Mouse (Mus musculus): Measurements from ENCODE around the gene Arl3. TPM values are rescaled to one million over a fixed set of nuclear protein-coding genes. Genes with fewer than 3 reads are reported as not detected.
A peak's percentile ranks its signal among the peaks of the same experiment; 100 is the strongest.

The Arl3 gene
- total RNA-seq, 1 experiment = 39.7 TPM

DNA sequence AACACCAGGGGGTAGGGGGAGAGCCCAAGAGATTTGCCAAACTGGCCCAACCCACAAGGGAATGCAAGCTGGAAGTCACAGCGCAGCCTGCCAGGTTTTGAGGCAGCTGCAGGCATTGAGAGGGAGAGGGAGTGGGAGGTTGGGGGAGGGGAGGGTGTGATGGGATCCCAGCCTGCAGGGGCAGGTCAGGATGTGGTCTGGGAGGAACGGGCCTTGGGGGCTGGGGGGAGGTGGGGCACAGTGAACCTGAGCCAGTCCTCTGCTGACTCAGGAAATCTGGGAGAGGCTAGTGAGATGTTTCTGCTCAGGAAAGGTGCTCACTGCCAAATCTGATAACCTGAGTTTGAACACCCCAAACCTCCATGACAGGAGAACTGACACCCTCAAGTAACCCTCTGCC lies 82.4 kb downstream of the Arl3 start:
- no peak overlapping the region for H3K27ac ChIP-seq (ENCODE audit: insufficient read depth, low read depth, low read length, poor library complexity, severe bottlenecking)
- no peak overlapping the region for H3K9ac ChIP-seq (ENCODE audit: insufficient read depth, low read depth, low read length, poor library complexity, severe bottlenecking)
- peak; percentile 77 for DNase-seq (ENCODE audit: low read depth, low spot score)
- no peaks in the 10 kb centered on the region; the same call in 1 of the 2 replicates for H3K36me3 ChIP-seq (ENCODE audit: control insufficient read depth, insufficient read depth, low read length, poor library complexity, severe bottlenecking)
- H3K4me3 ChIP-seq (ENCODE audit: insufficient read depth in 1 of 2, low read depth in 1 of 2, low read length in 2 of 2, poor library complexity in 1 of 2, severe bottlenecking in 1 of 2) = no peak overlapping the region
- no peak for TF ChIP-seq HCFC1 (IDR thresholded peaks at IDR 0.05; ENCODE audit: borderline replicate concordance, insufficient read depth, low read length)
- peak; percentile 93 for TF ChIP-seq MAFK (IDR thresholded peaks at IDR 0.05; ENCODE audit: insufficient read depth, low read depth, low read length)
- TF ChIP-seq ZNF384 (IDR thresholded peaks at IDR 0.05; ENCODE audit: low read depth, low read length) = peak; percentile 30; the same call in 1 of the 2 replicates
- in situ Hi-C loops (cut with MboI; ENCODE audit: low sequenced_read_pairs in 2 of 2, unreplicated experiment in 2 of 2) = no loop called here
- no peaks in the 10 kb centered on the region for H3K9me3 ChIP-seq (ENCODE audit: control insufficient read depth, insufficient read depth, low read depth, low read length)
- peaks cover 3 to 19% of the 10 kb centered on the region in 2 experiments; a peak in 3 of 4 replicates for H3K4me1 ChIP-seq (ENCODE audit: control insufficient read depth in 2 of 2, insufficient read depth in 2 of 2, low read length in 2 of 2, poor library complexity in 1 of 2)

DNA sequence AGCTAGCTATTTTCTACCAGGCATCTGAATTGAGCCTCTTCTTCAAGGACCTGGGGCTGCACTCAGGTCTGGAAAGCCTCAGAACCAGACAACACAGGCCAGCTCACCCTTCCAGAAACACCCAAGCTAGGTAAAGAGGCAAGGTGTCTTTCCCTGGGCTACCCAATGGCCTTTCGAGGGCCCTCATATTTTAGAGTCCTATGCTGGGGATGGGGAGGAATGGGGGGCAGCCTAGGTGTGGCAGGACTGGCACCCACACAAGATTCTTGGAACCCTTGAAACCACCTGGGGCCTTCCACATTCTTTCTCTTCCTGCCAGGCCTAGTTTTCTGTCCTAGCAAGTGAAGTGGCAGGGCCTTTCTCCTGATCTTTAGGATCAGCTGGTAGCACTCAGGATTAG lies 83.5 kb downstream of the Arl3 start:
- no peak for DNase-seq (ENCODE audit: low read depth, low spot score)
- in situ Hi-C loops (cut with MboI; ENCODE audit: low sequenced_read_pairs in 2 of 2, unreplicated experiment in 2 of 2) = no loop called here

GRCm38 (mm10) chr19:46486709-46487108 lies 86.3 kb downstream of the Arl3 start:
- Histone ChIP-seq H3K9ac (ENCODE audit: insufficient read depth, low read depth, low read length, poor library complexity, severe bottlenecking) (no peak overlapping the region), H3K9me3 (ENCODE audit: control insufficient read depth, insufficient read depth, low read depth, low read length) (no peaks in the 10 kb centered on the region), H3K36me3 (ENCODE audit: control insufficient read depth, insufficient read depth, low read length, poor library complexity, severe bottlenecking) (peaks cover 3% of the 10 kb centered on the region; the same call in 1 of the 2 replicates), H3K27ac (ENCODE audit: insufficient read depth, low read depth, low read length, poor library complexity, severe bottlenecking) (no peak overlapping the region), H3K4me1 (ENCODE audit: control insufficient read depth in 2 of 2, insufficient read depth in 2 of 2, low read length in 2 of 2, poor library complexity in 1 of 2) (peaks cover 4 to 39% of the 10 kb centered on the region in 2 experiments; a peak in 3 of 4 replicates), H3K4me3 (ENCODE audit: insufficient read depth in 1 of 2, low read depth in 1 of 2, low read length in 2 of 2, poor library complexity in 1 of 2, severe bottlenecking in 1 of 2) (no peak overlapping the region)
- DNase-seq (ENCODE audit: low read depth, low spot score) = no peak
- TF ChIP-seq HCFC1 (IDR thresholded peaks at IDR 0.05; ENCODE audit: borderline replicate concordance, insufficient read depth, low read length) = no peak
- TF ChIP-seq ZC3H11A (IDR thresholded peaks at IDR 0.05; ENCODE audit: borderline replicate concordance, low read depth, low read length) = no peak
- in situ Hi-C loops (cut with MboI; ENCODE audit: low sequenced_read_pairs in 2 of 2, unreplicated experiment in 2 of 2) = no loop called here

More for the DNA sequence above, 83.5 kb downstream of the Arl3 start:
- Histone ChIP-seq H3K9ac (ENCODE audit: insufficient read depth, low read depth, low read length, poor library complexity, severe bottlenecking) (no peak overlapping the region), H3K36me3 (ENCODE audit: control insufficient read depth, insufficient read depth, low read length, poor library complexity, severe bottlenecking) (peaks cover 1% of the 10 kb centered on the region; the same call in 1 of the 2 replicates), H3K4me3 (ENCODE audit: insufficient read depth in 1 of 2, low read depth in 1 of 2, low read length in 2 of 2, poor library complexity in 1 of 2, severe bottlenecking in 1 of 2) (no peak overlapping the region), H3K9me3 (ENCODE audit: control insufficient read depth, insufficient read depth, low read depth, low read length) (no peaks in the 10 kb centered on the region), H3K4me1 (ENCODE audit: control insufficient read depth in 2 of 2, insufficient read depth in 2 of 2, low read length in 2 of 2, poor library complexity in 1 of 2) (peaks cover 3 to 25% of the 10 kb centered on the region in 2 experiments; a peak in 3 of 4 replicates), H3K27ac (ENCODE audit: insufficient read depth, low read depth, low read length, poor library complexity, severe bottlenecking) (no peak overlapping the region)
- TF ChIP-seq HCFC1 (IDR thresholded peaks at IDR 0.05; ENCODE audit: borderline replicate concordance, insufficient read depth, low read length) (no peak), ZC3H11A (IDR thresholded peaks at IDR 0.05; ENCODE audit: borderline replicate concordance, low read depth, low read length) (no peak), ZNF384 (IDR thresholded peaks at IDR 0.05; ENCODE audit: low read depth, low read length) (no peak), MAFK (IDR thresholded peaks at IDR 0.05; ENCODE audit: insufficient read depth, low read depth, low read length) (no peak), CHD2 (IDR thresholded peaks at IDR 0.05; ENCODE audit: low read depth, low read length) (no peak)

DNA sequence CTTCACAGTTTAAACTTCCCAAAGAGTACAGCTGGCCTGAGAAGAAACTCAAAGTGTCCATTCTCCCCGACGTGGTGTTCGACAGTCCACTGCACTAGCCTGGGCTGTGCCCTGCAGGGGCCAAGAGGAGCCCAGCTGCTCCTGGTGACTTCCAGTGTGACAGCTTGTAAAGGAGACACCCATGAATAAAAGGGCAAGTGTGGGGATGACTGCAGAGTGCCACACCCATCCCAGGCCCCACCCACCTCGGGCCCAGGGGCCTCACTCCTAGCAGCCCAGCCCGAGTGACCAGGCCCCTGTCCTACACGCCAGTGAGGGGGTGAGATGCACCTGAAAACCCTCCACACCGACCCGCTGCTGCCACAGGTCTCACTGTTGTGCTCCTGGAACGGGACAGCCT lies 87.2 kb downstream of the Arl3 start:
- no peak overlapping the region for H3K4me3 ChIP-seq (ENCODE audit: insufficient read depth in 1 of 2, low read depth in 1 of 2, low read length in 2 of 2, poor library complexity in 1 of 2, severe bottlenecking in 1 of 2)
- TF ChIP-seq HCFC1 (IDR thresholded peaks at IDR 0.05; ENCODE audit: borderline replicate concordance, insufficient read depth, low read length) = no peak
- no peak for TF ChIP-seq CHD2 (IDR thresholded peaks at IDR 0.05; ENCODE audit: low read depth, low read length)
- TF ChIP-seq ZNF384 (IDR thresholded peaks at IDR 0.05; ENCODE audit: low read depth, low read length) = no peak
- TF ChIP-seq MAFK (IDR thresholded peaks at IDR 0.05; ENCODE audit: insufficient read depth, low read depth, low read length) = no peak
- TF ChIP-seq ZC3H11A (IDR thresholded peaks at IDR 0.05; ENCODE audit: borderline replicate concordance, low read depth, low read length) = no peak

DNA sequence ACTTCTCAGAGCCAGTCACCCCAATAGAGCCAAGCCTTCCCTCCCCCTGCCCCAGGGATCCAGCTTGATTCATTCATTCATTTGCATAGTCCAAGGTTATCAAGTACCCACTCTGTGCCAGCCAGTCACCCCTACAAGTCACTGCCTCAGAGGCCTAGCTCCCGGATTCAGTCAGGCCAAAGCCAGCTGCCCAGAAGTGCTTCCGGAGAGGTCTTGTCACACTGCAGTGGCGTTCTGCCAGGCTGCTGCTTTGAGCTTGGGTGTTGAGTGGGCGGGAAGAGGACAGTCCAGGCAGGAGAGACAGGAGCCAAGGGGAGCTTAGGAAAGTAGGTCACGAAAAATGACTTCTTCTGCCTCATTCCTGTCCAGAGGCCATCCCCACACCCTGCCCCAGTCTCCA lies 88.5 kb downstream of the Arl3 start:
- H3K9me3 ChIP-seq (ENCODE audit: control insufficient read depth, insufficient read depth, low read depth, low read length) = no peaks in the 10 kb centered on the region
- TF ChIP-seq MAFK (IDR thresholded peaks at IDR 0.05; ENCODE audit: insufficient read depth, low read depth, low read length) = no peak
- TF ChIP-seq ZC3H11A (IDR thresholded peaks at IDR 0.05; ENCODE audit: borderline replicate concordance, low read depth, low read length) = no peak
- no peak for TF ChIP-seq ZNF384 (IDR thresholded peaks at IDR 0.05; ENCODE audit: low read depth, low read length)
- no peak for TF ChIP-seq CHD2 (IDR thresholded peaks at IDR 0.05; ENCODE audit: low read depth, low read length)
- no peak for TF ChIP-seq HCFC1 (IDR thresholded peaks at IDR 0.05; ENCODE audit: borderline replicate concordance, insufficient read depth, low read length)
- in situ Hi-C loops (cut with MboI; ENCODE audit: low sequenced_read_pairs in 2 of 2, unreplicated experiment in 2 of 2) = no loop called here
- peaks cover 3% of the 10 kb centered on the region; the same call in 1 of the 2 replicates for H3K36me3 ChIP-seq (ENCODE audit: control insufficient read depth, insufficient read depth, low read length, poor library complexity, severe bottlenecking)
- no peak for DNase-seq (ENCODE audit: low read depth, low spot score)
- H3K4me3 ChIP-seq (ENCODE audit: insufficient read depth in 1 of 2, low read depth in 1 of 2, low read length in 2 of 2, poor library complexity in 1 of 2, severe bottlenecking in 1 of 2) = no peak overlapping the region
- H3K27ac ChIP-seq (ENCODE audit: insufficient read depth, low read depth, low read length, poor library complexity, severe bottlenecking) = no peak overlapping the region
- no peak overlapping the region for H3K9ac ChIP-seq (ENCODE audit: insufficient read depth, low read depth, low read length, poor library complexity, severe bottlenecking)
- peaks cover 6 to 45% of the 10 kb centered on the region in 2 experiments; a peak in 3 of 4 replicates for H3K4me1 ChIP-seq (ENCODE audit: control insufficient read depth in 2 of 2, insufficient read depth in 2 of 2, low read length in 2 of 2, poor library complexity in 1 of 2)

More for the DNA sequence above, 87.2 kb downstream of the Arl3 start:
- Histone ChIP-seq H3K36me3 (ENCODE audit: control insufficient read depth, insufficient read depth, low read length, poor library complexity, severe bottlenecking) (peaks cover 3% of the 10 kb centered on the region; the same call in 1 of the 2 replicates), H3K9ac (ENCODE audit: insufficient read depth, low read depth, low read length, poor library complexity, severe bottlenecking) (no peak overlapping the region), H3K27ac (ENCODE audit: insufficient read depth, low read depth, low read length, poor library complexity, severe bottlenecking) (no peak overlapping the region), H3K4me1 (ENCODE audit: control insufficient read depth in 2 of 2, insufficient read depth in 2 of 2, low read length in 2 of 2, poor library complexity in 1 of 2) (peaks cover 3 to 39% of the 10 kb centered on the region in 2 experiments; a peak in 3 of 4 replicates), H3K9me3 (ENCODE audit: control insufficient read depth, insufficient read depth, low read depth, low read length) (no peaks in the 10 kb centered on the region)
- in situ Hi-C loops (cut with MboI; ENCODE audit: low sequenced_read_pairs in 2 of 2, unreplicated experiment in 2 of 2) = no loop called here
- DNase-seq (ENCODE audit: low read depth, low spot score) = no peak

Data from ES-E14 (cell line).